Mouse (Mus musculus) E14TG2a.4 (cell line): Measurements from ENCODE around the gene Rnasel.

Experiments used
- H3K27me3 ChIP-seq: 2 replicates; pipeline ENCODE4 v1.6.1; 2014; ENCODE audit warnings: low read length, control low read depth; ENCODE audit not compliant: insufficient read depth
- H3K36me3 ChIP-seq: 2 replicates; pipeline ENCODE4 v1.6.1; 2014; ENCODE audit warnings: low read length, control low read depth; ENCODE audit not compliant: insufficient read depth
- H3K4me1 ChIP-seq: replicated peaks from 2 replicates; pipeline ENCODE4 v1.6.1; 2014; ENCODE audit warnings: low read depth, low read length, control low read depth
- H3K4me3 ChIP-seq: replicated peaks from 2 replicates; pipeline ENCODE4 v1.5.1; 2014; ENCODE audit warnings: mild to moderate bottlenecking, low read length
- H3K9me3 ChIP-seq: 2 replicates; pipeline ENCODE4 v1.6.1; 2014; ENCODE audit warnings: low read length, control low read depth
- CTCF ChIP-seq: conservative IDR thresholded peaks from 2 replicates; pipeline ENCODE4 v1.5.1; 2014; ENCODE audit warnings: low read length
- NANOG ChIP-seq: IDR thresholded peaks from 2 replicates; pipeline ENCODE4 v1.6.1; 2014; ENCODE audit warnings: borderline replicate concordance, low read length, mixed read lengths
- POU5F1 ChIP-seq: IDR thresholded peaks from 2 replicates; pipeline ENCODE4 v1.6.1; 2014; ENCODE audit warnings: low read length, borderline replicate concordance

Rnasel gene

DNA sequence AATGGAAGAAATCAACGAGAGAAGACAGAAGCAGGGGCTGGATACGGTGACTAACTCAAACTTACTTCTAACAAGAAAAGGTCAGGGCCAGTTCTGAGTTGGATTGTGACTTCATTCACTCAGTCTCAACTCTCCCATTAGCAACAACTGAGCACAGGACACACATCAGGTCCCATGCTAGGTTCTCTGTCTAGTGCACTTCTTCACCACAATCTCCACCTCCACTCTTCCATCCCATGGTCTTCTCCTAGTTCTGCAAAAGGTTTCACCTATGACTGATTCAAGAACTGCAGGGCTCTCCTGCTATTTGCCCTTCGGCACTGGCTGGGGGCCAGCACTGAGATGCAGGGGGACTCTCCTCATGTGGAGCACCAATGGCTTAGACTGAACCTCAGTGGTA lies 45.0 kb downstream of the Rnasel start:
- peaks cover 8% of the 10 kb centered on the region for H3K27me3 ChIP-seq
- no peak overlapping the region for H3K4me3 ChIP-seq
- TF ChIP-seq CTCF (no peak), POU5F1 (no peak), NANOG (no peak)
- H3K4me1 ChIP-seq = no peaks in the 10 kb centered on the region
- H3K9me3 ChIP-seq = no peaks in the 10 kb centered on the region
- no peaks in the 10 kb centered on the region for H3K36me3 ChIP-seq

DNA sequence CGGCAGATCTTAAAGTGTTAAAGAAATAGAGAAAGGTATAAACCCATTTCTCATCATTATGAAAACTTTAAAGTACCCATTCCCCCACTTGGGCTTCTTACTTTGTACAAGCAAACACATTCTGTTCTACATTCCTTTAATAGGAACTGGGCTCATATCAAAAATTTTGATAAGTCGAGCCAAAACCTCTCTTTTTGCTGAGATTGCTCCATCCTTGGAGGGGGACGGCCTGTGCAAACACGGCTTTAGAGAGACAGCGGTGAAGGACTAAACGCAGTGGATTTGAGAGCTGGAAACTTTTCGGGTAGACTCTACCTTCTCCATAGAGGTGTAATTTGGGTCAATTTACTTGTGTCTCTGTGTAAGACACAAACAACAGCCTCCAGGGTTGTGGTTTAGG lies 53.5 kb downstream of the Rnasel start:
- no peaks in the 10 kb centered on the region for H3K4me1 ChIP-seq
- no peaks in the 10 kb centered on the region for H3K36me3 ChIP-seq
- H3K4me3 ChIP-seq = no peak overlapping the region
- H3K27me3 ChIP-seq = no peaks in the 10 kb centered on the region
- H3K9me3 ChIP-seq = no peaks in the 10 kb centered on the region
- TF ChIP-seq CTCF (no peak), NANOG (no peak), POU5F1 (no peak)

DNA sequence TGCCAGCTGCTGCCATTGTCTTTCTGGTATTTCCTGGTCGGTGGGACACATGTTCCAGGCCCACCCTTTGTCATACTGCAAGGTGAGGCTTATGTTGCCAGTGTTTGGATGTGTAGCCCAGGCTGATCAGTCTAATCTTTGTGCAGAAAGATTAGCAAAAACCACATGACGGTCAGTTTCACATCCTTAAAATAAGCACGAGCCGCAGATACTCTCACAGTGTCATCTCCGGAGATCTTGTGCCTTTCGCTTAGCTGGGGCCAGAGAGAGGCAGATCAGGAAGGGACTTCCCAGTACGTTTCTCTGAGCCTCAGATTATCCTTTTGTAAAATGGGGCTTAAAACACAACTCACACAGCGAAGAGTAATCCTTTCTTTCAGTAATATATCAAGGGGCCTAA lies 54.3 kb downstream of the Rnasel start:
- no peaks in the 10 kb centered on the region for H3K9me3 ChIP-seq
- H3K4me1 ChIP-seq = no peaks in the 10 kb centered on the region
- peaks cover under 1% of the 10 kb centered on the region; the same call in 1 of the 2 replicates for H3K27me3 ChIP-seq
- H3K4me3 ChIP-seq = no peak overlapping the region
- H3K36me3 ChIP-seq = no peaks in the 10 kb centered on the region
- no peak for TF ChIP-seq POU5F1
- TF ChIP-seq NANOG = no peak
- TF ChIP-seq CTCF = no peak

DNA sequence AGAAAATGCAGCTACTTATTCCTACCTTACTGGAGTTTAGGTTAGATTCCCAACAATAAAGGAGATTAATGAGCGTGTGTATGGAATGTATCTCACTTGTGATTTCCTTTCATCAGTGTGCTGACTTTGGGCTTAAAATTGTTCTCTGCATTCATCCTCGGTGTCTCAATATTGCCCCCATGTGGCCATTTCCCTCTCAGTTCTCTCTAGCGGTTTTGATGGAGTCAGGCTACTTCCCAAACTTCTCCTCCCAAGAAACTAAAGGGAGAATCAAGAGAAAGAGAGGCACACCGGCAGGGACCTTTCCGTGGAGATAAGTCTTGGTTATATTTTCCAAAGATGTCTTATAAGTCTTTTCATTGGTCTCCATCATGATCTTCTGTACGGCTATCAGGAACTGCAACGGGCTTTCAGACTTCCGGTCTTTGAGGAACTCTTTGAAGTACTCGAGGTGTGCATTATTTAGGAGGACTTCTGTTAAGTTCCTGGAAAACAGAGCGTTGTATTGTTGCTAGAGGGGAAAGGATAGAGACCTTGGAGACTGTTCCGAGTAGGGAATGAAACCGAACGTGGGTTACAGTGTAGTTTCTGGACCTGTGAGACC lies 58.3 kb downstream of the Rnasel start:
- H3K4me3 ChIP-seq = peak overlapping the region; percentile 13
- peaks cover 2% of the 10 kb centered on the region; the same call in 1 of the 2 replicates for H3K27me3 ChIP-seq
- no peak for TF ChIP-seq NANOG
- TF ChIP-seq POU5F1 = no peak
- peak; percentile 78 for TF ChIP-seq CTCF
- H3K36me3 ChIP-seq = no peaks in the 10 kb centered on the region
- no peaks in the 10 kb centered on the region for H3K4me1 ChIP-seq
- no peaks in the 10 kb centered on the region for H3K9me3 ChIP-seq
